Mouse (Mus musculus) hindbrain, embryonic 11.5 days (tissue): ENCODE results near the gene Chrne. TPM values are rescaled to one million over a fixed set of nuclear protein-coding genes. Genes with fewer than 3 reads are reported as not detected.

Experiments
- ATAC-seq: fragments of 200-750 bp; cut with Nextera tagmentation; 2 replicates; pipeline ENCODE4 v1.8.0; 2017; ENCODE audit warnings: mild to moderate bottlenecking, moderate TSS enrichment, moderate library complexity; ENCODE audit not compliant: low FRiP score
- DNase-seq: peaks from one replicate; pipeline ENCODE4 v3.0.0-alpha.2; 2015; ENCODE audit warnings: low spot score
- H3K27ac ChIP-seq: fragments of 300-500 bp; sonication (generic); 2 replicates; pipeline ENCODE4 v1.5.1; 2014; ENCODE audit warnings: mild to moderate bottlenecking, low read depth, low read length
- H3K27me3 ChIP-seq: fragments of 300-500 bp; sonication (generic); 2 replicates; pipeline ENCODE4 v1.6.1; 2014; ENCODE audit warnings: mild to moderate bottlenecking, low read length, moderate library complexity, mixed read lengths; ENCODE audit not compliant: control insufficient read depth, insufficient read depth
- H3K36me3 ChIP-seq: fragments of 300-500 bp; sonication (generic); 2 replicates; pipeline ENCODE4 v1.6.1; 2014; ENCODE audit warnings: mild to moderate bottlenecking, low read length, moderate library complexity, mixed read lengths; ENCODE audit not compliant: control insufficient read depth, insufficient read depth
- H3K4me1 ChIP-seq: fragments of 300-500 bp; sonication (generic); replicated peaks from 2 replicates; pipeline ENCODE4 v1.6.1; 2014; ENCODE audit warnings: low read length, mixed read lengths; ENCODE audit not compliant: control insufficient read depth, insufficient read depth
- H3K4me2 ChIP-seq: fragments of 300-500 bp; sonication (generic); replicated peaks from 2 replicates; pipeline ENCODE4 v1.6.1; 2014; ENCODE audit warnings: mild to moderate bottlenecking, low read depth, low read length
- H3K4me3 ChIP-seq: fragments of 300-500 bp; sonication (generic); 2 replicates; pipeline ENCODE4 v1.5.1; 2014; ENCODE audit warnings: low read depth, low read length
- H3K9ac ChIP-seq: fragments of 300-500 bp; sonication (generic); 2 replicates; pipeline ENCODE4 v1.6.1; 2014; ENCODE audit warnings: low read depth, low read length
- H3K9me3 ChIP-seq: fragments of 300-500 bp; sonication (generic); 2 replicates; pipeline ENCODE4 v1.6.1; 2016; ENCODE audit warnings: low read length; ENCODE audit not compliant: control insufficient read depth
- WGBS: fragments of 180-500 bp; shearing (Covaris S2); extraction: QIAGEN DNeasy Blood & Tissue Kit; methylation state at CpG from one replicate; pipeline ENCODE4 v1.1.7; 2014; 5-methylcytosine and 5-hydroxymethylcytosine counted together
- polyA plus RNA-seq: library from polyadenylated mRNA; unstranded; fragments of >200 nt; fragmentation: Nextera tagmentation; extraction: Ambion mirVana; gene quantifications from 2 replicates; pipeline ENCODE4 v1.2.1, GENCODE M21; 2014

Gene Chrne
- polyA plus RNA-seq, 1 experiment from 2014 or later, result not detected

GRCm38 (mm10) chr11:70648512-70648911 is 29.5 kb upstream of the Chrne start:
- H3K27me3 ChIP-seq, result no peaks in the 10 kb centered on the region
- H3K4me2 ChIP-seq, result peak overlapping the region; percentile 96
- WGBS, result 90% methylated on average over 4 of the region's 4 CpGs
- no peak overlapping the region for H3K27ac ChIP-seq
- no peaks in the 10 kb centered on the region for H3K9me3 ChIP-seq
- H3K36me3 ChIP-seq, result 0 out of 2 replicates have a peak, but pooled peaks cover 7% of the 10 kb centered on the region
- H3K4me1 ChIP-seq, result peaks cover 18% of the 10 kb centered on the region
- no peak for DNase-seq
- no peak overlapping the region for H3K9ac ChIP-seq
- peak overlapping the region; percentile 69 for H3K4me3 ChIP-seq
- ATAC-seq, result no peak

- H3K9ac ChIP-seq, result peak overlapping the region; percentile 73
- no peaks in the 10 kb centered on the region for H3K9me3 ChIP-seq
- H3K4me2 ChIP-seq, result peak overlapping the region; percentile 96
- H3K27ac ChIP-seq, result peak overlapping the region; percentile 76
- 5% methylated on average over 28 of the region's 28 CpGs for WGBS
- H3K27me3 ChIP-seq, result no peaks in the 10 kb centered on the region
- 0 out of 2 replicates have a peak, but pooled peaks cover 7% of the 10 kb centered on the region for H3K36me3 ChIP-seq
- H3K4me3 ChIP-seq, result peak overlapping the region; percentile 69
- peak; percentile 17; the same call in 1 of the 2 replicates for ATAC-seq
- DNase-seq, result no peak
- peaks cover 17% of the 10 kb centered on the region for H3K4me1 ChIP-seq
Measured at GRCm38 (mm10) chr11:70647716-70648420, 28.9 kb upstream of the Chrne start.

GRCm38 (mm10) chr11:70646691-70647650 is 28.0 kb upstream of the Chrne start, which contains the start of the genes Rnf167 and Slc25a11:
Gene Rnf167 (plus strand): TSS chr11:70647235.
Gene Slc25a11 (minus strand): TSS chr11:70647479.
- under 1% methylated on average over 63 of the region's 63 CpGs for WGBS
- H3K4me2 ChIP-seq, result peak within 1 kb of the TSS; percentile 96
- 0 out of 2 replicates have a peak, but pooled peaks cover 7% of the 10 kb centered on the region for H3K36me3 ChIP-seq
- DNase-seq, result peak; percentile 99
- peak; percentile 86 for ATAC-seq
- no peaks in the 10 kb centered on the region for H3K27me3 ChIP-seq
- peaks cover 12% of the 10 kb centered on the region for H3K4me1 ChIP-seq
- no peaks in the 10 kb centered on the region for H3K9me3 ChIP-seq
- H3K4me3 ChIP-seq, result peak within 1 kb of the TSS; percentile 69
- peak within 1 kb of the TSS; percentile 79 for H3K27ac ChIP-seq
- H3K9ac ChIP-seq, result peak within 1 kb of the TSS; percentile 79

GRCm38 (mm10) chr11:70646259-70646555 is 27.2 kb upstream of the Chrne start:
- no peaks in the 10 kb centered on the region for H3K27me3 ChIP-seq
- DNase-seq, result no peak
- H3K9ac ChIP-seq, result peak overlapping the region; percentile 79
- H3K36me3 ChIP-seq, result 0 out of 2 replicates have a peak, but pooled peaks cover 7% of the 10 kb centered on the region
- ATAC-seq, result no peak
- no peaks in the 10 kb centered on the region for H3K9me3 ChIP-seq
- H3K27ac ChIP-seq, result peak overlapping the region; percentile 79
- H3K4me2 ChIP-seq, result peak overlapping the region; percentile 75
- WGBS, result 26% methylated on average over 3 of the region's 3 CpGs
- peak overlapping the region; percentile 69 for H3K4me3 ChIP-seq
- peaks cover 10% of the 10 kb centered on the region for H3K4me1 ChIP-seq

GRCm38 (mm10) chr11:70645461-70646258 is 26.6 kb upstream of the Chrne start:
- H3K4me3 ChIP-seq, result peak overlapping the region; percentile 69
- peak overlapping the region; percentile 75 for H3K4me2 ChIP-seq
- WGBS, result 95% methylated on average over 12 of the region's 12 CpGs
- ATAC-seq (no peak), DNase-seq (no peak)
- 0 out of 2 replicates have a peak, but pooled peaks cover 6% of the 10 kb centered on the region for H3K36me3 ChIP-seq
- peaks cover 10% of the 10 kb centered on the region for H3K4me1 ChIP-seq
- no peaks in the 10 kb centered on the region for H3K27me3 ChIP-seq
- H3K9ac ChIP-seq, result peak overlapping the region; percentile 79
- no peak overlapping the region for H3K27ac ChIP-seq
- H3K9me3 ChIP-seq, result no peaks in the 10 kb centered on the region

GRCm38 (mm10) chr11:70644564-70645103 is 25.6 kb upstream of the Chrne start:
- 94% methylated on average over 8 of the region's 8 CpGs for WGBS
- no peak overlapping the region for H3K4me2 ChIP-seq
- H3K27me3 ChIP-seq, result no peaks in the 10 kb centered on the region
- H3K36me3 ChIP-seq, result 0 out of 2 replicates have a peak, but pooled peaks cover 3% of the 10 kb centered on the region
- ATAC-seq (no peak), DNase-seq (no peak)
- H3K4me3 ChIP-seq, result no peak overlapping the region
- no peaks in the 10 kb centered on the region for H3K9me3 ChIP-seq
- H3K9ac ChIP-seq, result no peak overlapping the region
- H3K4me1 ChIP-seq, result peaks cover 10% of the 10 kb centered on the region
- no peak overlapping the region for H3K27ac ChIP-seq

GRCm38 (mm10) chr11:70643051-70643450 is 24.0 kb upstream of the Chrne start:
- Histone ChIP-seq H3K9ac (no peak overlapping the region), H3K36me3 (no peaks in the 10 kb centered on the region), H3K4me1 (peaks cover 5% of the 10 kb centered on the region), H3K4me2 (no peak overlapping the region), H3K27ac (no peak overlapping the region), H3K9me3 (no peaks in the 10 kb centered on the region), H3K4me3 (no peak overlapping the region), H3K27me3 (no peaks in the 10 kb centered on the region)
- DNase-seq (no peak), ATAC-seq (no peak)
- WGBS, result 92% methylated on average over 6 of the region's 6 CpGs

- H3K9me3 ChIP-seq, result no peaks in the 10 kb centered on the region
- WGBS, result 83% methylated on average over 7 of the region's 7 CpGs
- ATAC-seq, result no peak
- no peaks in the 10 kb centered on the region for H3K27me3 ChIP-seq
- no peak overlapping the region for H3K9ac ChIP-seq
- H3K4me3 ChIP-seq, result no peak overlapping the region
- H3K27ac ChIP-seq, result no peak overlapping the region
- no peak for DNase-seq
- no peak overlapping the region for H3K4me2 ChIP-seq
- no peaks in the 10 kb centered on the region for H3K36me3 ChIP-seq
- peaks cover 5% of the 10 kb centered on the region; the same call in 1 of the 2 replicates for H3K4me1 ChIP-seq
Measured at GRCm38 (mm10) chr11:70641241-70641640, 22.2 kb upstream of the Chrne start.
